In the genomic region with DNA sequence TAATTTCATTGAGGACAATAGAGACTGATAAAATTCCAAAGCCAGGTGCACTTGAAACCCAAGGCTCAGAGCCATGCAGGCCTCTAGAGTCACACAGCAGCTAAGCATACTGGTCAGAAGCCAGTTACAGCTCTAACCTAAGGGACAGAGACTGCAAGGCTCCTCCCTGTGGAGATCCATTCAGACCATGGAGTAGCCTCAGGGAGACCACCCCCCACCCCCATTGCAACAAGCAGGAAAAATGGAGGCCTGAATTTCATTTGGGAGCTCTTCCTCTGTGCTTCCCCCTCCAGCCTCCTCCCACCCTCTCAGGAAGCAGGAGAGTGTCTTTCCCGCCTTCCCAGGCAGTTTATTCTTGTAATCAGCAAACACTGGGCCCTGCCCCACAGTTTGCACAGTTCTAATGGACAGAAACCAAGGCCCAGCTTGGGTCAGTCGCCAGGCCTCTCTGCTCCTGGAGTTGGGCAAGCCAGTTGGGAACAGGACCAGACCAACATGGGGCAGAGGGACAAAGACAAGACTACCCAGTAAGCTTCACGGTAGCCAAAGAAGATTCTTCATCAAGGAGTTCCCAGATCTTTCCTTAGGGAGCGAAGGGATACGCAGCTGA, we compare ENCODE assay signal across 9 mouse cellular contexts. TPM values are rescaled to one million over a fixed set of nuclear protein-coding genes. Genes with fewer than 3 reads are reported as not detected.
DNase-seq lines count a peak whose midpoint lies in the region; ATAC-seq and TF ChIP-seq lines count a peak whose summit lies in the region.
"Had no signal": no experiment of that assay in that cellular context is flagged by ENCODE, and none has a peak within 500 bp of the region (broad histone marks: within the 10 kb centered on the region; RNA-seq: fewer than 3 reads in every experiment).

No protein-coding gene starts in this region.

- no peak overlapping the region for H3K27ac ChIP-seq in cerebellum, adult 2 months (ENCODE audit: insufficient read depth, low read length)
- H3K27ac ChIP-seq in ES-E14 (ENCODE audit: insufficient read depth, low read depth, low read length, poor library complexity, severe bottlenecking), result peak overlapping the region; percentile 99
- H3K27ac ChIP-seq in hindbrain, embryonic 11.5 days (ENCODE audit: low read depth, low read length), result peak overlapping the region; percentile 99
- peak overlapping the region; percentile 100 for H3K27ac ChIP-seq in lung, embryonic 14.5 days (ENCODE audit: low read depth)
- H3K27ac ChIP-seq in stomach, postnatal 0 days (replicated peaks), result peak overlapping the region; percentile 97

- H3K4me3 ChIP-seq in cerebellum, adult 2 months (replicated peaks; ENCODE audit: insufficient read depth, low read depth, low read length), result no peak overlapping the region
- H3K4me3 ChIP-seq in ES-E14 (ENCODE audit: insufficient read depth in 1 of 2, low read depth in 1 of 2, low read length in 2 of 2, poor library complexity in 1 of 2, severe bottlenecking in 1 of 2), result peak overlapping the region; percentile 85 to 99
- peak overlapping the region; percentile 87 for H3K4me3 ChIP-seq in hindbrain, embryonic 11.5 days (ENCODE audit: low read depth, low read length)
- H3K4me3 ChIP-seq in lung, embryonic 14.5 days (ENCODE audit: low read depth, low read length), result peak overlapping the region; percentile 94
- peak overlapping the region; percentile 85 for H3K4me3 ChIP-seq in stomach, postnatal 0 days (ENCODE audit: low read depth, low read length)

- H3K36me3 ChIP-seq in ES-E14 (ENCODE audit: control insufficient read depth, insufficient read depth, low read length, poor library complexity, severe bottlenecking), result peaks cover 13% of the 10 kb centered on the region
- H3K36me3 ChIP-seq in hindbrain, embryonic 11.5 days (ENCODE audit: control insufficient read depth, insufficient read depth, low read length), result no peaks in the 10 kb centered on the region
- peaks cover 21% of the 10 kb centered on the region for H3K36me3 ChIP-seq in lung, embryonic 14.5 days (ENCODE audit: insufficient read depth)
- no peaks in the 10 kb centered on the region for H3K36me3 ChIP-seq in stomach, postnatal 0 days (ENCODE audit: control insufficient read depth, insufficient read depth, low read length)

- no peaks in the 10 kb centered on the region for H3K27me3 ChIP-seq in cerebellum, adult 2 months (ENCODE audit: control insufficient read depth, insufficient read depth, low read length)
- no peaks in the 10 kb centered on the region for H3K27me3 ChIP-seq in hindbrain, embryonic 11.5 days (ENCODE audit: control insufficient read depth, insufficient read depth, low read length)
- no peaks in the 10 kb centered on the region for H3K27me3 ChIP-seq in lung, embryonic 14.5 days (ENCODE audit: insufficient read depth, low read length)
- H3K27me3 ChIP-seq in stomach, postnatal 0 days (ENCODE audit: control insufficient read depth, insufficient read depth, low read length), result no peaks in the 10 kb centered on the region

- no peak for TF ChIP-seq POLR2A in cerebellum, adult 2 months (IDR thresholded peaks at IDR 0.05; ENCODE audit: borderline replicate concordance, insufficient read depth, low read length)

- DNase-seq in cerebellum, adult 2 months, result peak; percentile 35 to 38
- no peak for DNase-seq in ES-E14 (ENCODE audit: low read depth, low spot score)
- DNase-seq in hindbrain, embryonic 11.5 days (ENCODE audit: low spot score), result no peak
- no peak for DNase-seq in lung, embryonic 14.5 days
- peak; percentile 49 for DNase-seq in stomach, postnatal 0 days (ENCODE audit: low spot score)
- DNase-seq in yolk sac, embryonic 10.5 days (ENCODE audit: low spot score), result no peak
- no peak for DNase-seq in adrenal gland, postnatal 4 days (ENCODE audit: low spot score in 2 of 2)

- in situ Hi-C loops in ES-E14 (cut with MboI; ENCODE audit: low sequenced_read_pairs in 2 of 2, unreplicated experiment in 2 of 2), result no loop called here

- no peaks in the 10 kb centered on the region for H3K9me3 ChIP-seq in ES-E14 (ENCODE audit: control insufficient read depth, insufficient read depth, low read depth, low read length)
- H3K9me3 ChIP-seq in hindbrain, embryonic 11.5 days (ENCODE audit: control insufficient read depth, low read length), result no peaks in the 10 kb centered on the region
- H3K9me3 ChIP-seq in lung, embryonic 14.5 days (ENCODE audit: low read depth, low read length), result no peaks in the 10 kb centered on the region
- H3K9me3 ChIP-seq in stomach, postnatal 0 days (ENCODE audit: control insufficient read depth, low read length), result no peaks in the 10 kb centered on the region

- TF ChIP-seq EP300 in stomach, postnatal 0 days (optimal IDR thresholded peaks at IDR 0.05), result no peak

- no peak for TF ChIP-seq CTCF in cerebellum, adult 2 months (IDR thresholded peaks at IDR 0.05; ENCODE audit: borderline replicate concordance, insufficient read depth, low read depth, low read length)
- TF ChIP-seq CTCF in lung, embryonic 14.5 days (IDR thresholded peaks at IDR 0.05; ENCODE audit: low read depth), result no peak
- TF ChIP-seq CTCF in stomach, postnatal 0 days (IDR thresholded peaks at IDR 0.05; ENCODE audit: low read depth), result no peak

- peak overlapping the region; percentile 99 for H3K9ac ChIP-seq in ES-E14 (ENCODE audit: insufficient read depth, low read depth, low read length, poor library complexity, severe bottlenecking)
- peak overlapping the region; percentile 98 for H3K9ac ChIP-seq in hindbrain, embryonic 11.5 days (ENCODE audit: low read depth, low read length)
- peak overlapping the region; percentile 100 for H3K9ac ChIP-seq in lung, embryonic 14.5 days
- H3K9ac ChIP-seq in stomach, postnatal 0 days (ENCODE audit: low read length), result peak overlapping the region; percentile 92

- WGBS in cerebellum, adult 2 months, result 47% methylated on average over 5 of the region's 5 CpGs
- WGBS in hindbrain, embryonic 11.5 days, result 5% methylated on average over 5 of the region's 5 CpGs
- 1% methylated on average over 5 of the region's 5 CpGs for WGBS in lung, embryonic 14.5 days
- 3% methylated on average over 5 of the region's 5 CpGs for WGBS in stomach, postnatal 0 days

- no peak for ATAC-seq in cerebellum, adult (ENCODE audit: insufficient number of reproducible peaks, low FRiP score, low TSS enrichment)
- no peak for ATAC-seq in hindbrain, embryonic 11.5 days (ENCODE audit: low FRiP score)
- peak; percentile 0; the same call in 1 of the 2 replicates for ATAC-seq in lung, embryonic 14.5 days (ENCODE audit: insufficient read depth)
- ATAC-seq in stomach, postnatal 0 days (ENCODE audit: low FRiP score, low TSS enrichment), result no peak

- peaks cover 15% of the 10 kb centered on the region; the same call in 1 of the 2 replicates for H3K4me1 ChIP-seq in cerebellum, adult 2 months (ENCODE audit: control insufficient read depth, insufficient read depth, low read length)
- peaks cover 8 to 12% of the 10 kb centered on the region in 2 experiments; a peak in 3 of 4 replicates for H3K4me1 ChIP-seq in ES-E14 (ENCODE audit: control insufficient read depth in 2 of 2, insufficient read depth in 2 of 2, low read length in 2 of 2, poor library complexity in 1 of 2)
- peaks cover 25% of the 10 kb centered on the region for H3K4me1 ChIP-seq in hindbrain, embryonic 11.5 days (replicated peaks; ENCODE audit: control insufficient read depth, insufficient read depth, low read length)
- H3K4me1 ChIP-seq in lung, embryonic 14.5 days (ENCODE audit: insufficient read depth), result peaks cover 20% of the 10 kb centered on the region
- H3K4me1 ChIP-seq in stomach, postnatal 0 days (replicated peaks; ENCODE audit: control insufficient read depth, insufficient read depth), result peaks cover 10% of the 10 kb centered on the region

- H3K4me2 ChIP-seq in hindbrain, embryonic 11.5 days (replicated peaks; ENCODE audit: low read depth, low read length), result peak overlapping the region; percentile 94
- peak overlapping the region; percentile 94 for H3K4me2 ChIP-seq in lung, embryonic 14.5 days
- H3K4me2 ChIP-seq in stomach, postnatal 0 days (replicated peaks; ENCODE audit: low read depth), result peak overlapping the region; percentile 91

TF ChIP-seq in ES-E14, 5 proteins besides CTCF, POLR2A, EP300 and RAD21 (continues in another document):
- TF ChIP-seq ZNF384 (IDR thresholded peaks at IDR 0.05; ENCODE audit: low read depth, low read length), result no peak

RNA-seq across cellular contexts. Expression of gene Gm19426, which starts 1.5 kb away (rescaled TPM):
- 3.0 and 3.4 TPM in 2 replicates for polyA plus RNA-seq in cerebellum, adult 2 months (2012; rRNA removed)
- 13.1 and 14.6 TPM in 2 replicates for total RNA-seq in ES-E14 (2012; rRNA removed)
- 7.1 TPM in 2 replicates for polyA plus RNA-seq in hindbrain, embryonic 11.5 days (2014; fragmentation: Nextera tagmentation; extraction: Ambion mirVana)
- polyA plus RNA-seq in lung, embryonic 14.5 days (2014; fragmentation: Nextera tagmentation; extraction: Ambion mirVana), result 4.7 and 4.9 TPM in 2 replicates
- 3.8 and 3.9 TPM in 2 replicates for polyA plus RNA-seq in stomach, postnatal 0 days (2015; fragmentation: Nextera tagmentation; extraction: Ambion mirVana)
- total RNA-seq in adrenal gland, postnatal 4 days (2021), result 1 to 10 TPM; 8.3 to 9.1 TPM
- total RNA-seq: common myeloid progenitor, adult 5-6 weeks had no signal

RNA-seq across cellular contexts. Expression of gene Ypel4, which starts 8.1 kb away (rescaled TPM):
- polyA plus RNA-seq in cerebellum, adult 2 months (2012; rRNA removed), result 164 and 171 TPM in 2 replicates
- total RNA-seq in ES-E14 (2012; rRNA removed), result 0.89 and 1.8 TPM in 2 replicates
- polyA plus RNA-seq in hindbrain, embryonic 11.5 days (2014; fragmentation: Nextera tagmentation; extraction: Ambion mirVana), result 13.7 and 16.4 TPM in 2 replicates
- polyA plus RNA-seq in lung, embryonic 14.5 days (2014; fragmentation: Nextera tagmentation; extraction: Ambion mirVana), result 6.4 and 7.4 TPM in 2 replicates
- 1.6 and 2.4 TPM in 2 replicates for polyA plus RNA-seq in stomach, postnatal 0 days (2015; fragmentation: Nextera tagmentation; extraction: Ambion mirVana)
- total RNA-seq in adrenal gland, postnatal 4 days (2021), result 10 to 100 TPM; 12.0 to 18.2 TPM

RNA-seq across cellular contexts. Expression of gene Clp1, which starts 14.8 kb away (rescaled TPM):
- polyA plus RNA-seq in cerebellum, adult 2 months (2012; rRNA removed), result 12.0 and 12.7 TPM in 2 replicates
- 28.6 and 36.4 TPM in 2 replicates for total RNA-seq in ES-E14 (2012; rRNA removed)
- polyA plus RNA-seq in hindbrain, embryonic 11.5 days (2014; fragmentation: Nextera tagmentation; extraction: Ambion mirVana), result 44.3 and 53.9 TPM in 2 replicates
- polyA plus RNA-seq in lung, embryonic 14.5 days (2014; fragmentation: Nextera tagmentation; extraction: Ambion mirVana), result 25.6 and 28.1 TPM in 2 replicates
- polyA plus RNA-seq in stomach, postnatal 0 days (2015; fragmentation: Nextera tagmentation; extraction: Ambion mirVana), result 16.3 and 16.5 TPM in 2 replicates
- 10 to 100 TPM; 13.0 to 15.2 TPM for total RNA-seq in adrenal gland, postnatal 4 days (2021)

RNA-seq across cellular contexts. Expression of gene Zdhhc5, which starts 27.0 kb away (rescaled TPM):
- polyA plus RNA-seq in cerebellum, adult 2 months (2012; rRNA removed), result 37.4 and 38.4 TPM in 2 replicates
- total RNA-seq in ES-E14 (2012; rRNA removed), result 34.8 and 39.0 TPM in 2 replicates
- polyA plus RNA-seq in hindbrain, embryonic 11.5 days (2014; fragmentation: Nextera tagmentation; extraction: Ambion mirVana), result 22.5 and 30.1 TPM in 2 replicates
- polyA plus RNA-seq in lung, embryonic 14.5 days (2014; fragmentation: Nextera tagmentation; extraction: Ambion mirVana), result 30.8 and 31.0 TPM in 2 replicates
- polyA plus RNA-seq in stomach, postnatal 0 days (2015; fragmentation: Nextera tagmentation; extraction: Ambion mirVana), result 24.1 and 29.7 TPM in 2 replicates
- total RNA-seq in adrenal gland, postnatal 4 days (2021), result 10 to 100 TPM; 52.5 to 61.7 TPM

RNA-seq across cellular contexts. Expression of gene Serping1, which starts 33.3 kb away (rescaled TPM):
- 19.6 and 22.6 TPM in 2 replicates for polyA plus RNA-seq in cerebellum, adult 2 months (2012; rRNA removed)
- 6.3 and 12.2 TPM in 2 replicates for total RNA-seq in ES-E14 (2012; rRNA removed)
- polyA plus RNA-seq in hindbrain, embryonic 11.5 days (2014; fragmentation: Nextera tagmentation; extraction: Ambion mirVana), result 38.0 and 46.1 TPM in 2 replicates
- 65.4 and 70.3 TPM in 2 replicates for polyA plus RNA-seq in lung, embryonic 14.5 days (2014; fragmentation: Nextera tagmentation; extraction: Ambion mirVana)
- 101 and 103 TPM in 2 replicates for polyA plus RNA-seq in stomach, postnatal 0 days (2015; fragmentation: Nextera tagmentation; extraction: Ambion mirVana)
- 10 to 100 TPM; 64.5 to 76.4 TPM for total RNA-seq in adrenal gland, postnatal 4 days (2021)
- total RNA-seq: common myeloid progenitor, adult 5-6 weeks had no signal

Comparison
In these comparisons a context has a peak if more than half of its experiments do, and no peak if none do; other contexts are left out.
1. DNase-seq: peak in cerebellum, adult 2 months (2 of 2) and stomach, postnatal 0 days (single experiment); none in ES-E14 (single experiment), hindbrain, embryonic 11.5 days (single experiment), lung, embryonic 14.5 days (single experiment), yolk sac, embryonic 10.5 days (single experiment) and adrenal gland, postnatal 4 days (0 of 2).
2. Peak in every context shown above with its lines, with median percentiles within 50 percentile points of each other: H3K9ac ChIP-seq and H3K4me2 ChIP-seq.